In the genomic region with DNA sequence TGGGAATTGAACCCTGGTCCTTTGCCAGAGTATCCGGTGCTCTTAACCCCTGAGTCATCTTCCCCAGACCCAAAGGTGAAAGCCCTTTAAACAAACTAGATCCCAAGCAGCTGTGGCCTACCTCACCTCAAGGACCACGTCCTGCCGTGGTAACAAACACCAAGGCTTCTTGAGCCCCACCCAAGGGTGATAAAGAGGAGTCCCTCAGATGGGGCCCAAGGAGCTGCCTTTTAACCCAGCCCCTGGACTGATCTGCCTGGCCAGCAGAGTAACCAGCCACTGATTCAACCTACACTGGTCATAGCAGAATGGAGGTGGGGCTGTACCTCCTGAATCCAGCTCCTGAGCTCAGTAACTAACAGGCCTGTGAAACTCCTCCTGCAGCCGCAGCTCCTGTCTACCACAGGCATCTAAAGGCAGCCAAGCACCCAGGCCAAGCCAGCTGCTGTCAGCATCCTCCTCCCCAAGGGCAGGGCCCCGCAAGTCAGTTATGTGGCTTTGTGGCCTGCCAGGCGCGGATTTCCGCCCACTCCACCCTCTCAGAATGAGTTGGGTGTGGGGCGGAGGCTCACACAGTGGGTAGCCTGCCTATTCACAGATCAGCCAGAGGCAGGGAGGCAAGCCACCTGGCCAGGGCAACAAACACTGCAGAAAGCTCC, we compare ENCODE assay signal across 8 mouse cellular contexts. TPM values are rescaled to one million over a fixed set of nuclear protein-coding genes. Genes with fewer than 3 reads are reported as not detected.
DNase-seq lines count a peak whose midpoint lies in the region; ATAC-seq and TF ChIP-seq lines count a peak whose summit lies in the region.

No protein-coding gene starts in this region.

- no peak for TF ChIP-seq POLR2A in bone marrow, adult 2 months (IDR thresholded peaks at IDR 0.05; ENCODE audit: borderline replicate concordance, control insufficient read depth, low read depth, low read length)

- no peak for TF ChIP-seq CTCF in bone marrow, adult 2 months (IDR thresholded peaks at IDR 0.05; ENCODE audit: control insufficient read depth, insufficient read depth, low read length)

- no peaks in the 10 kb centered on the region for H3K9me3 ChIP-seq in hindbrain, embryonic 10.5 days
- H3K9me3 ChIP-seq in hindbrain, embryonic 11.5 days (ENCODE audit: control insufficient read depth, low read length): no peaks in the 10 kb centered on the region
- H3K9me3 ChIP-seq in heart, embryonic 16.5 days (replicated peaks; ENCODE audit: control insufficient read depth, low read length): no peaks in the 10 kb centered on the region
- no peaks in the 10 kb centered on the region for H3K9me3 ChIP-seq in liver, embryonic 12.5 days (replicated peaks)

- H3K36me3 ChIP-seq in hindbrain, embryonic 10.5 days: no peaks in the 10 kb centered on the region
- no peaks in the 10 kb centered on the region for H3K36me3 ChIP-seq in hindbrain, embryonic 11.5 days (ENCODE audit: control insufficient read depth, insufficient read depth, low read length)
- no peaks in the 10 kb centered on the region for H3K36me3 ChIP-seq in heart, embryonic 16.5 days (ENCODE audit: control insufficient read depth, insufficient read depth)
- H3K36me3 ChIP-seq in liver, embryonic 12.5 days: no peaks in the 10 kb centered on the region

- no peak overlapping the region for H3K4me2 ChIP-seq in hindbrain, embryonic 11.5 days (replicated peaks; ENCODE audit: low read depth, low read length)
- H3K4me2 ChIP-seq in heart, embryonic 16.5 days (ENCODE audit: low read depth, low read length): no peak overlapping the region
- H3K4me2 ChIP-seq in liver, embryonic 12.5 days: peak overlapping the region; percentile 59

- 37% methylated on average over 9 of the region's 9 CpGs for WGBS in hindbrain, embryonic 10.5 days
- 42% methylated on average over 9 of the region's 9 CpGs for WGBS in hindbrain, embryonic 11.5 days
- WGBS in bone marrow, adult 2 months: 5% methylated on average over 9 of the region's 9 CpGs
- WGBS in heart, embryonic 16.5 days: 50% methylated on average over 9 of the region's 9 CpGs
- 15% methylated on average over 9 of the region's 9 CpGs for WGBS in liver, embryonic 12.5 days (ENCODE audit: insufficient replicate concordance)

- no peaks in the 10 kb centered on the region for H3K27me3 ChIP-seq in hindbrain, embryonic 10.5 days (ENCODE audit: insufficient read depth, poor library complexity, severe bottlenecking)
- no peaks in the 10 kb centered on the region for H3K27me3 ChIP-seq in hindbrain, embryonic 11.5 days (ENCODE audit: control insufficient read depth, insufficient read depth, low read length)
- no peaks in the 10 kb centered on the region for H3K27me3 ChIP-seq in heart, embryonic 16.5 days (ENCODE audit: control insufficient read depth, insufficient read depth, low read length)
- H3K27me3 ChIP-seq in liver, embryonic 12.5 days (replicated peaks): no peaks in the 10 kb centered on the region

- peaks cover 27% of the 10 kb centered on the region for H3K4me1 ChIP-seq in hindbrain, embryonic 10.5 days (replicated peaks)
- H3K4me1 ChIP-seq in hindbrain, embryonic 11.5 days (replicated peaks; ENCODE audit: control insufficient read depth, insufficient read depth, low read length): peaks cover 2% of the 10 kb centered on the region; the same call in 1 of the 2 replicates
- H3K4me1 ChIP-seq in bone marrow, adult 2 months (ENCODE audit: control insufficient read depth, insufficient read depth, low read length): peaks cover 14% of the 10 kb centered on the region
- H3K4me1 ChIP-seq in heart, embryonic 16.5 days (ENCODE audit: control insufficient read depth, insufficient read depth, low read length): peaks cover 21% of the 10 kb centered on the region
- peaks cover 50% of the 10 kb centered on the region for H3K4me1 ChIP-seq in liver, embryonic 12.5 days

- H3K27ac ChIP-seq in hindbrain, embryonic 10.5 days: peak overlapping the region; percentile 40; the same call in 1 of the 2 replicates
- no peak overlapping the region for H3K27ac ChIP-seq in hindbrain, embryonic 11.5 days (ENCODE audit: low read depth, low read length)
- peak overlapping the region; percentile 60 for H3K27ac ChIP-seq in bone marrow, adult 2 months (ENCODE audit: control insufficient read depth, insufficient read depth, low read depth, low read length, poor library complexity)
- H3K27ac ChIP-seq in heart, embryonic 16.5 days (ENCODE audit: low read length): no peak overlapping the region
- H3K27ac ChIP-seq in liver, embryonic 12.5 days: peak overlapping the region; percentile 85

- no peak overlapping the region for H3K9ac ChIP-seq in hindbrain, embryonic 11.5 days (ENCODE audit: low read depth, low read length)
- peak overlapping the region; percentile 5; the same call in 1 of the 2 replicates for H3K9ac ChIP-seq in heart, embryonic 16.5 days (ENCODE audit: low read length)
- peak overlapping the region; percentile 55 for H3K9ac ChIP-seq in liver, embryonic 12.5 days

- no peak for ATAC-seq in hindbrain, embryonic 11.5 days (ENCODE audit: low FRiP score)
- ATAC-seq in heart, embryonic 16.5 days (replicated peaks; ENCODE audit: extremely low read depth, insufficient read depth, low FRiP score): peak; percentile 67
- peak; percentile 81 for ATAC-seq in liver, embryonic 12.5 days

- DNase-seq in hindbrain, embryonic 10.5 days (ENCODE audit: low spot score): peak; percentile 11
- DNase-seq in hindbrain, embryonic 11.5 days (ENCODE audit: low spot score): no peak
- peak; percentile 68 to 78 for DNase-seq in natural killer cell, adult 2 months (ENCODE audit: low spot score in 2 of 2)
- no peak for DNase-seq in layer of hippocampus, postnatal 10 days (ENCODE audit: low spot score in 2 of 2)
- no peak for DNase-seq in right cerebral cortex, adult 18-20 months

- no peak overlapping the region for H3K4me3 ChIP-seq in hindbrain, embryonic 10.5 days
- no peak overlapping the region for H3K4me3 ChIP-seq in hindbrain, embryonic 11.5 days (ENCODE audit: low read depth, low read length)
- no peak overlapping the region for H3K4me3 ChIP-seq in bone marrow, adult 2 months (replicated peaks; ENCODE audit: control insufficient read depth, low read depth, low read length)
- no peak overlapping the region for H3K4me3 ChIP-seq in heart, embryonic 16.5 days (ENCODE audit: low read length)
- peak overlapping the region; percentile 20; the same call in 1 of the 2 replicates for H3K4me3 ChIP-seq in liver, embryonic 12.5 days

RNA-seq across cellular contexts. Expression of gene Rap1gap2, which starts 54.9 kb away (rescaled TPM):
- 1.5 and 1.6 TPM in 2 replicates for polyA plus RNA-seq in hindbrain, embryonic 10.5 days (2016; fragmentation: Nextera tagmentation; extraction: Ambion mirVana)
- 2.7 and 3.1 TPM in 2 replicates for polyA plus RNA-seq in hindbrain, embryonic 11.5 days (2014; fragmentation: Nextera tagmentation; extraction: Ambion mirVana)
- 3.4 and 9.9 TPM in 2 replicates for polyA plus RNA-seq in bone marrow, adult 2 months (2011; ENCODE audit: insufficient read depth, insufficient read length, low replicate concordance, missing spikeins)
- 2.0 and 3.0 TPM in 2 replicates for polyA plus RNA-seq in heart, embryonic 16.5 days (2015; fragmentation: Nextera tagmentation; extraction: Ambion mirVana)
- 0.96 and 1.4 TPM in 2 replicates for polyA plus RNA-seq in liver, embryonic 12.5 days (2016; fragmentation: Nextera tagmentation; extraction: Ambion mirVana)
- 100 to 1,000 TPM; 107 to 121 TPM for total RNA-seq in layer of hippocampus, postnatal 10 days (2021)

Comparison
In these comparisons a context has a peak if more than half of its experiments do, and no peak if none do; other contexts are left out.
1. DNase-seq: peak in hindbrain, embryonic 10.5 days (single experiment) and natural killer cell, adult 2 months (2 of 2); none in hindbrain, embryonic 11.5 days (single experiment), layer of hippocampus, postnatal 10 days (0 of 2) and right cerebral cortex, adult 18-20 months (single experiment).
2. H3K27ac ChIP-seq: peak in hindbrain, embryonic 10.5 days (single experiment), bone marrow, adult 2 months (single experiment) and liver, embryonic 12.5 days (single experiment); none in hindbrain, embryonic 11.5 days (single experiment) and heart, embryonic 16.5 days (single experiment).